Comparison of ENCODE assay signal across 11 mouse cellular contexts in genomic region chr19:30097039-30097438, GRCm38 (mm10).
DNase-seq lines count a peak whose midpoint lies in the region; ATAC-seq and TF ChIP-seq lines count a peak whose summit lies in the region.
"Had no signal": no experiment of that assay in that cellular context is flagged by ENCODE, and none has a peak within 500 bp of the region (broad histone marks: within the 10 kb centered on the region; RNA-seq: fewer than 3 reads in every experiment).

No protein-coding gene starts in this region.

- H3K27ac ChIP-seq in midbrain, embryonic 13.5 days: peak overlapping the region; percentile 49
- no peak overlapping the region for H3K27ac ChIP-seq in midbrain, embryonic 10.5 days (replicated peaks)
- H3K27ac ChIP-seq in embryonic facial prominence, embryonic 13.5 days: peak overlapping the region; percentile 73; the same call in 1 of the 2 replicates
- H3K27ac ChIP-seq in hindbrain, embryonic 15.5 days (replicated peaks): peak overlapping the region; percentile 54
- 0 out of 2 replicates have a peak overlapping the region, but pooled peaks have one; percentile 3 for H3K27ac ChIP-seq in olfactory bulb, adult 2 months (ENCODE audit: insufficient read depth, low read depth, low read length)
- H3K27ac ChIP-seq in thymus, adult 2 months (ENCODE audit: control insufficient read depth, insufficient read depth, low read length): no peak overlapping the region

- H3K4me2 ChIP-seq in midbrain, embryonic 13.5 days (replicated peaks): no peak overlapping the region
- no peak overlapping the region for H3K4me2 ChIP-seq in embryonic facial prominence, embryonic 13.5 days
- H3K4me2 ChIP-seq in hindbrain, embryonic 15.5 days: no peak overlapping the region

- H3K4me1 ChIP-seq in midbrain, embryonic 13.5 days (replicated peaks): peaks cover 18% of the 10 kb centered on the region
- H3K4me1 ChIP-seq in midbrain, embryonic 10.5 days: no peaks in the 10 kb centered on the region
- H3K4me1 ChIP-seq in embryonic facial prominence, embryonic 13.5 days: peaks cover 17% of the 10 kb centered on the region
- 0 out of 2 replicates have a peak, but pooled peaks cover 4% of the 10 kb centered on the region for H3K4me1 ChIP-seq in hindbrain, embryonic 15.5 days (replicated peaks)
- H3K4me1 ChIP-seq in olfactory bulb, adult 2 months (ENCODE audit: control insufficient read depth, insufficient read depth, low read length): peaks cover 3% of the 10 kb centered on the region; the same call in 1 of the 2 replicates
- H3K4me1 ChIP-seq in thymus, adult 2 months (replicated peaks; ENCODE audit: control insufficient read depth, insufficient read depth, low read length): no peaks in the 10 kb centered on the region

- no peaks in the 10 kb centered on the region for H3K27me3 ChIP-seq in midbrain, embryonic 13.5 days
- H3K27me3 ChIP-seq in midbrain, embryonic 10.5 days (ENCODE audit: low read depth, poor library complexity, severe bottlenecking): no peaks in the 10 kb centered on the region
- no peaks in the 10 kb centered on the region for H3K27me3 ChIP-seq in embryonic facial prominence, embryonic 13.5 days
- no peaks in the 10 kb centered on the region for H3K27me3 ChIP-seq in hindbrain, embryonic 15.5 days
- no peaks in the 10 kb centered on the region for H3K27me3 ChIP-seq in thymus, adult 2 months (ENCODE audit: control insufficient read depth, insufficient read depth, low read length)

- 68% methylated on average over 4 of the region's 4 CpGs for WGBS in midbrain, embryonic 13.5 days
- 93% methylated on average over 4 of the region's 4 CpGs for WGBS in midbrain, embryonic 10.5 days
- 65% methylated on average over 4 of the region's 4 CpGs for WGBS in embryonic facial prominence, embryonic 13.5 days
- 53% methylated on average over 4 of the region's 4 CpGs for WGBS in hindbrain, embryonic 15.5 days
- WGBS in olfactory bulb, adult 2 months: 39% methylated on average over 4 of the region's 4 CpGs
- 97% methylated on average over 4 of the region's 4 CpGs for WGBS in thymus, adult 2 months

- no peak for ATAC-seq in midbrain, embryonic 13.5 days
- ATAC-seq in embryonic facial prominence, embryonic 13.5 days (ENCODE audit: insufficient number of reproducible peaks, insufficient read depth, low FRiP score, low TSS enrichment, low read depth): no peak
- no peak for ATAC-seq in hindbrain, embryonic 15.5 days (ENCODE audit: low FRiP score, low read depth)
- ATAC-seq: liver, postnatal 0 days had no signal

- H3K9me3 ChIP-seq in midbrain, embryonic 13.5 days: no peaks in the 10 kb centered on the region; the same call in 1 of the 2 replicates
- peaks cover 18% of the 10 kb centered on the region for H3K9me3 ChIP-seq in midbrain, embryonic 10.5 days (replicated peaks)
- peaks cover 5% of the 10 kb centered on the region for H3K9me3 ChIP-seq in embryonic facial prominence, embryonic 13.5 days
- no peaks in the 10 kb centered on the region for H3K9me3 ChIP-seq in hindbrain, embryonic 15.5 days

- H3K4me3 ChIP-seq in midbrain, embryonic 13.5 days (replicated peaks): no peak overlapping the region
- H3K4me3 ChIP-seq in midbrain, embryonic 10.5 days: no peak overlapping the region
- no peak overlapping the region for H3K4me3 ChIP-seq in embryonic facial prominence, embryonic 13.5 days
- no peak overlapping the region for H3K4me3 ChIP-seq in hindbrain, embryonic 15.5 days
- no peak overlapping the region for H3K4me3 ChIP-seq in olfactory bulb, adult 2 months (ENCODE audit: insufficient read depth, low read depth, low read length)
- no peak overlapping the region for H3K4me3 ChIP-seq in thymus, adult 2 months (ENCODE audit: control insufficient read depth, insufficient read depth, low read length)

- no peak for TF ChIP-seq CTCF in olfactory bulb, adult 2 months (IDR thresholded peaks at IDR 0.05; ENCODE audit: insufficient read depth, low read depth, low read length)
- no peak for TF ChIP-seq CTCF in thymus, adult 2 months (IDR thresholded peaks at IDR 0.05; ENCODE audit: borderline replicate concordance, control insufficient read depth, extremely low read depth, insufficient read depth, low read length, poor library complexity)

- no peak overlapping the region for H3K9ac ChIP-seq in midbrain, embryonic 13.5 days (replicated peaks)
- H3K9ac ChIP-seq in embryonic facial prominence, embryonic 13.5 days: no peak overlapping the region
- H3K9ac ChIP-seq in hindbrain, embryonic 15.5 days: no peak overlapping the region
- H3K9ac ChIP-seq: liver, postnatal 0 days had no signal

- H3K36me3 ChIP-seq in midbrain, embryonic 13.5 days: peaks cover 83% of the 10 kb centered on the region
- peaks cover 99% of the 10 kb centered on the region for H3K36me3 ChIP-seq in midbrain, embryonic 10.5 days
- H3K36me3 ChIP-seq in embryonic facial prominence, embryonic 13.5 days: peaks cover 80% of the 10 kb centered on the region
- peaks cover 51% of the 10 kb centered on the region for H3K36me3 ChIP-seq in hindbrain, embryonic 15.5 days
- peaks cover 43% of the 10 kb centered on the region for H3K36me3 ChIP-seq in thymus, adult 2 months (ENCODE audit: control insufficient read depth, insufficient read depth, low read length)

- TF ChIP-seq POLR2A in olfactory bulb, adult 2 months (IDR thresholded peaks at IDR 0.05; ENCODE audit: insufficient read depth, low read depth, low read length): no peak
- no peak for TF ChIP-seq POLR2A in thymus, adult 2 months (IDR thresholded peaks at IDR 0.05; ENCODE audit: control insufficient read depth, extremely low read depth, insufficient read depth, low read length, poor library complexity)

- DNase-seq in midbrain, embryonic 10.5 days (ENCODE audit: low spot score): no peak
- DNase-seq in cerebellum, postnatal 10 days: no peak
- DNase-seq in thymus, adult 2 months: no peak
- DNase-seq: adrenal gland, postnatal 10 days; kidney, adult 18-20 months; liver, postnatal 0 days; right cerebral cortex, adult 18-20 months had no signal

Comparison
In these comparisons a context has a peak if more than half of its experiments do, and no peak if none do; other contexts are left out.
1. H3K27ac ChIP-seq: peak in midbrain, embryonic 13.5 days (single experiment), embryonic facial prominence, embryonic 13.5 days (single experiment), hindbrain, embryonic 15.5 days (single experiment) and olfactory bulb, adult 2 months (single experiment); none in midbrain, embryonic 10.5 days (single experiment) and thymus, adult 2 months (single experiment).